Mouse (Mus musculus): ENCODE measurements around the gene Chchd1.

Chchd1 gene

GRCm38 (mm10) chr14:20702741-20703381 is at the start of gene Chchd1:
Chchd1 (plus strand) TSS chr14:20703006.
- DNase-seq (ENCODE audit: low spot score) = peak; percentile 82

DNA sequence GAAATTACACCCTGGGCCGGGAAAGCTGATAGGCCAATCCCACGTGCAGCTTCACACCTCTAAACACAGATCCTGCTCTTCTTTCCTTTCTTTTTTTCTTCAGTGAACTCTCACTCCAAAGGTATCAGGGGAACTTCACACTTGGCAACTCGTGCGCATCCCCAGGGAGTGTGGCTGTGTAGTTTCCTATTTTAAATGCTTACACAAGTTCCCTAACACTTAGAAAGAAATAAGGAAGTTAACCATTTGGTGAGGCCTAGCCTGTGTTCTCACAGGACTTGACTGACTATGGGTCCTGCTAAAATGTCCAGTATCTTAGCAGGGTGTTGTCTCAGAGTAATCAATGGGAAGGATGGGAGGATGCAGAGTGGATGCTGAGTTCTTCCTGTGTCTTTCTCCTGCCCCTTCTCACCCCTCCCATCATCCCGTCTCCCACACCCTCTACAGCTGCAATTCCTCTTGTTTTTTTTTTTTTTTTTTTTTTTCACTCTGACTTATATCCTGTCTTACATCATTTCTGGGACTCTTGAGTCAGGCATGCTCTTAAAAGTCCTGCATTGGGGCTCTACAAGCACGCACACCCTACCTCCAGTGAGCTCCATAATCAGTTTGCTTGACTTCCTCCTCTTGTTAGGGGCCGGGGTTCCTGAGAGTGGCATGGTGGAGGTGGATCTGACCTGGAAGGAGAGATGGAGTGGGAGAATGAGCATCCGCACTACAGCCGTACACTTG is 48.0 kb upstream of the Chchd1 start:
- no peak for DNase-seq (ENCODE audit: low spot score)

DNA sequence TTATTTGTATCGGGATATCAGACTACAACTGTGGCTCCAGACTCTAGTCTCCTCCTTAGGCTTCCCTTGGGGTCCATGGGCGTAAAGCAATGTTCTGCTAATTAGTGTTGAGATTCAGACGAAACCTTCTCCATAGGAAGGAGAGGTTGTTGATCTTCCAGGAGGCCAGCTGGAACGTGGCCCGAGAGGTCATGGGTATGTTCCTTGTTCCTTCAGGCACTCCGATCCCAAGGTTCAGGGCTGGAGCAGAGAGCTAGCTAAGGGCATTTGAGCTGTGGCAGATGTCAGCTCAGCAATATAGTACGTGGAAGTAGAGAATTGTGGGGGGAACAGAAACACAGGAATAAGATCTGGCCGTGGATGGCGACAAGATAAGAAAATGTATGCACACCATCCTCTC is 47.1 kb upstream of the Chchd1 start:
- DNase-seq (ENCODE audit: low spot score) = no peak

DNA sequence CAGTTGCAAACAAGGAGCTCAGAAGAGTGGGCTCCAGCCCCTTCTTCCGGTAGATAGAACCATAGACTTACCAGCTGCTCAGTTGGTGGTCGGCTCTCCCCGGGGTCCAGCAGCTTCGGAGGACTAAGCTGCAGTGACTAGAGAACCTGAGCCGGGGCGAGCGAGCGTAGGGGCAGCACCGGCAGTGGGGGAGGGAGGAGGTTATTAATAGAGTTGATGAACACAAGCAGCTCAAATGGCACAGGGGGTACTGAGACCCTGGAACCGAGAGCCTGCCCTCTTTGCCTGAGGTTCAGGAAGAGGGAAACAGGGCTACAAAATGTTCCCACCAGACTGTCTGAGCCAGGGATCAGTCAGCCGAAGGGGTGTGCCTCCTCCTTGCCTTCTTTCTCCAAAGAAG is 46.4 kb upstream of the Chchd1 start, which contains the start of gene Myoz1:
Myoz1 (minus strand) TSS at position 180 of the 400 bp plus-strand sequence.
- no peak for DNase-seq (ENCODE audit: low spot score)

DNA sequence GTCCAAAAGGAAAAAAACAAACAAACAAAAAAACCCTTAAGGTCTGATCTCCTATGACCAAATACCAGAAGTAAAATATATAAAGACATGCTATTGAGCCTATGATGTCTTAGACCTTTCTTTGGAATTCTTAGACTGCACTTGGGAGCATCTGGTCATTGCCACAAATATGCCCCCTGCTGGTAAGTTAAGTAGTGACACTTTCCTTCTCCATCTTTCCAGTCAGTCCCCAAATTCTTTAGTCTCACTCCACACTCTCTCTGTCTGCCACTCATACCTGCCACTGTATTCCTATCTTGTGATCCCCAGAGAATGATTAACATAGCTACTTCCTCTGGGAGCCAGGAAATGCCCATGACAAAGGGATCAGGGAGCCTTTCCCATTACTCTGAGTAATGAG is 44.5 kb upstream of the Chchd1 start:
- DNase-seq (ENCODE audit: low spot score) = peak; percentile 58

DNA sequence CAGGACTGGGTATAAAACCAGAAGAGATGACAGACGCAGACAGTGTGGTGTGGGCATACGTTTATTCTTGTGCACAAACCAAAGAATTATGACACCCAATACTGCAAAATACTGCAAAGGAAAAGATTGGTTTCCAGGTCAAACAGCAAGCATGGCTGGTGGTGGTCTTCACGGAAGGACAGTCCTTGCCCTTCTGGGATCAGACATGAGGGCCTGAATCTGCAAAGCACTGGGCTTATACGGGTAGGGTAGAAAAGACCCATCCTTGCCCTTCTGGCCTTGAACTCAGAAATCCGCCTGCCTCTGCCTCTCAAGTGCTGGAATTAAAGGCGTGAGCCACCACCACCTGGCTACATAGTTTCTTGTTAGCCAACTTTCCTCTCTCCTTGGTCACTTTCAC is 43.9 kb upstream of the Chchd1 start:
- no peak for DNase-seq (ENCODE audit: low spot score)

GRCm38 (mm10) chr14:20659687-20660086 is 43.1 kb upstream of the Chchd1 start:
- DNase-seq (ENCODE audit: low spot score) = no peak

GRCm38 (mm10) chr14:20660827-20661660 is 41.8 kb upstream of the Chchd1 start:
- peak; percentile 95 for DNase-seq (ENCODE audit: low spot score)

GRCm38 (mm10) chr14:20661661-20662331 is 41.0 kb upstream of the Chchd1 start:
- no peak for DNase-seq (ENCODE audit: low spot score)

DNA sequence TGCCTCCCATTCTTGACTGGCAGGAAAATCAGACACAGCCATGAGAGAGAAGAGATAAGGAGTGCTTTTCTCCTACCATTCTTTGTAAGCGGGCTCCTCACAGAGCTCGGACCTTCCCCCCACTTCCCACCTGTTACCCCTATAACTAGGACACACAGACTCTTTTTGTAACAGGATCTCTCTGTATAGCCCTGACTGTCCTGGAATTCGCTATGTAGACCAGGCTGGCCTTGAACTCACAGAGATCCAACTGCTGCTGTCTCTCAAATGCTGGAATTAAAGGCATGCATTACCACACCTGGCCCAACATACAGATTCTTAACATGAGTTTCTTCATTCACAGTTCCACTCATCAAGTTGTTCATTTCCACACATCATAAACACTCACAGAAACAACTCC is 40.1 kb upstream of the Chchd1 start:
- DNase-seq (ENCODE audit: low spot score) = no peak

DNA sequence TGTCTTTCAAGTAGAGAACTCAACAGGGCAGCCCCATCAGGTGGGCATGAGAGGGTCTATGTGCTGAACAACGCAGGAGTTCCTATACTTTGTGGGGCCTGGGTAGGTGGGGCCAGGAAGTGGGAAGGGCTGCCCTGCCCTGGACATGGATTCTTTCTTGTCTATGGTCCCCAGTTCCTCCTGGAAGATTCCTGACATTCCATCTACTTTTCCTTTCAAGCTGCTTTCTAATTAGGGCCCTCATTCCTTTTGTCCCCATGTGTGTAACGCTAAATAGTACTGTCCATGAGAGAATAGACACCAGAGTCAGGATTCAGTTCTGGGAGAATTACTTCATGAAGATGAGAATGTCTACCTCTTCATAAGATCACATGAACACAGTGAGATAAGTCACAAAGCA is 39.2 kb upstream of the Chchd1 start:
- no peak for DNase-seq (ENCODE audit: low spot score)

DNA sequence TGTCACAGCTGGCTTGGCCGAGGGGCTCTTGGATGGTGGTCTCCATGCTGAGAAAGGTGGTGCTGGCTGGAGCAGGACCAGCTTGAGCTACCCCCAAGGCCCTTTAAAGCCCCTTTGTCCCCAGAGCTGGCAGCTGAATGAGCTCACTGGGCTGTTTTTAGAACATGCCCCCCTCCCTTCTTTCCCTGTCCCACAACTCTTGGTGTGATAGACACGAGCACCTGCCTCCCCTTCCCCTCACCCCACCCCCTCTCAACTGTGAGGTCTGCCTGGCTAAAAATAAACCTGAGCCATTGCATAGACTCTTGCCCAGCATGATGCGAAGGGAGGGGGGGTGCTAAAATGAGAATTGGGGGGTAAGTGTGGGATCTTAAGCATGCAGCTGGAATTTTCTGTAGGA is 38.4 kb upstream of the Chchd1 start:
- no peak for DNase-seq (ENCODE audit: low spot score)

GRCm38 (mm10) chr14:20667469-20667868 is 35.3 kb upstream of the Chchd1 start:
- DNase-seq (ENCODE audit: low spot score) = no peak

- no peak for DNase-seq (ENCODE audit: low spot score)
Observed at GRCm38 (mm10) chr14:20668154-20668810, 34.5 kb upstream of the Chchd1 start, which contains the start of gene Synpo2l. Synpo2l (minus strand) TSS chr14:20668354.

GRCm38 (mm10) chr14:20672990-20673389 is 29.8 kb upstream of the Chchd1 start:
- peak; percentile 45 for DNase-seq (ENCODE audit: low spot score)

- no peak for DNase-seq (ENCODE audit: low spot score)
Observed at GRCm38 (mm10) chr14:20673735-20674063, 29.1 kb upstream of the Chchd1 start.

- DNase-seq (ENCODE audit: low spot score) = peak; percentile 98
Observed at GRCm38 (mm10) chr14:20674064-20674833, 28.6 kb upstream of the Chchd1 start, which contains the start of gene Sec24c. Sec24c (plus strand) TSS chr14:20674308.

- DNase-seq (ENCODE audit: low spot score) = no peak
Observed at GRCm38 (mm10) chr14:20677906-20678305, 24.9 kb upstream of the Chchd1 start.

- DNase-seq (ENCODE audit: low spot score) = no peak
Observed at GRCm38 (mm10) chr14:20681742-20682141, 21.1 kb upstream of the Chchd1 start.

DNA sequence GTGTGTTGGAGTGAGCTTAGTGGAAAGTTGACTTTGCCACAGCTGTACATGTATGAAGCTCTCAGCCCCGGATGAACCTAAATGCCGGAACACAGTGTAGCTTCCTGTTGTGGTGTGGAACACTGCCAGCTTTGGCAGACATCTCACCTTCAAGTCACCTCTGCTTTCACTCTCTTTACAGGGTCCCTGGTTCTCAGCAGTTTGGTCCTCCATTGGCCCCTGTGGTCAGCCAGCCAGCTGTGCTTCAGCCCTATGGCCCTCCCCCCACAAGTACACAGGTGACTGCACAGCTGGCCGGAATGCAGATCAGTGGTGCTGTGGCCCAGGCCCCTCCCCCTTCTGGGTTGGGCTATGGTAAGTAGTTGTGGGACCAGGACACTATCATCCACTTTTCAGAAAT is 20.3 kb upstream of the Chchd1 start:
- no peak for DNase-seq (ENCODE audit: low spot score)

GRCm38 (mm10) chr14:20686576-20686975 is 16.2 kb upstream of the Chchd1 start:
- DNase-seq (ENCODE audit: low spot score) = no peak

Data from MN1 (cell line).